Mouse (Mus musculus): ENCODE measurements around the gene Adam12. TPM values are rescaled to one million over a fixed set of nuclear protein-coding genes. Genes with fewer than 3 reads are reported as not detected.

Adam12 gene
- 1.9 and 2.0 TPM in 2 replicates for polyA plus RNA-seq (2012; rRNA removed)

GRCm38 (mm10) chr7:134231378-134232346, at the start of gene Adam12:
Adam12 (minus strand) TSS chr7:134232146.

Other genes starting within 250 kb of the Adam12 start
- gene D7Ertd443e, start 153.5 kb upstream of the Adam12 start, polyA plus RNA-seq (2012; rRNA removed) = 0.01 and 0.02 TPM in 2 replicates

Data from liver, embryonic 14 days (tissue).